Mouse (Mus musculus) midbrain, embryonic 15.5 days (tissue): ENCODE measurements around the gene Gm49368. TPM values are rescaled to one million over a fixed set of nuclear protein-coding genes. Genes with fewer than 3 reads are reported as not detected.

Experiments
- ATAC-seq: fragments of 200-750 bp; cut with Nextera tagmentation; replicated peaks from 2 replicates; pipeline ENCODE4 v1.8.0; 2017; ENCODE audit warnings: moderate TSS enrichment
- H3K27ac ChIP-seq: fragments of 300-500 bp; sonication (generic); 2 replicates; pipeline ENCODE4 v1.5.1; 2015; ENCODE audit warnings: mild to moderate bottlenecking, inconsistent platforms
- H3K27me3 ChIP-seq: fragments of 300-500 bp; sonication (generic); replicated peaks from 2 replicates; pipeline ENCODE4 v1.6.1; 2015; ENCODE audit warnings: inconsistent platforms
- H3K36me3 ChIP-seq: fragments of 300-500 bp; sonication (generic); replicated peaks from 2 replicates; pipeline ENCODE4 v1.6.1; 2015; ENCODE audit warnings: inconsistent platforms
- H3K4me1 ChIP-seq: fragments of 300-500 bp; sonication (generic); 2 replicates; pipeline ENCODE4 v1.6.1; 2015; ENCODE audit warnings: inconsistent platforms
- H3K4me2 ChIP-seq: fragments of 300-500 bp; sonication (generic); 2 replicates; pipeline ENCODE4 v1.6.1; 2015; ENCODE audit warnings: inconsistent platforms, mild to moderate bottlenecking, moderate library complexity
- H3K4me3 ChIP-seq: fragments of 300-500 bp; sonication (generic); 2 replicates; pipeline ENCODE4 v1.5.1; 2015; ENCODE audit warnings: mild to moderate bottlenecking, inconsistent platforms
- H3K9ac ChIP-seq: fragments of 300-500 bp; sonication (generic); 2 replicates; pipeline ENCODE4 v1.6.1; 2015; ENCODE audit warnings: mild to moderate bottlenecking, inconsistent platforms
- H3K9me3 ChIP-seq: fragments of 300-500 bp; sonication (generic); 2 replicates; pipeline ENCODE4 v1.6.1; 2016; ENCODE audit warnings: inconsistent platforms
- WGBS: fragments of 180-500 bp; shearing (Covaris S2); methylation state at CpG from one replicate; pipeline ENCODE4 v1.1.7; 2015; ENCODE audit warnings: mixed read lengths; 5-methylcytosine and 5-hydroxymethylcytosine counted together
- polyA plus RNA-seq: library from polyadenylated mRNA; unstranded; fragments of >200 nt; fragmentation: Nextera tagmentation; extraction: Ambion mirVana; gene quantifications from 2 replicates; pipeline ENCODE4 v1.2.1, GENCODE M21; 2015

The Gm49368 gene
- polyA plus RNA-seq, 1 experiment from 2014 or later = not detected

- no peaks in the 10 kb centered on the region for H3K9me3 ChIP-seq
- no peak overlapping the region for H3K4me3 ChIP-seq
- H3K4me2 ChIP-seq = no peak overlapping the region
- 88% methylated on average over 6 of the region's 6 CpGs for WGBS
- ATAC-seq = no peak
- no peak overlapping the region for H3K27ac ChIP-seq
- H3K9ac ChIP-seq = no peak overlapping the region
- H3K36me3 ChIP-seq = no peaks in the 10 kb centered on the region
- H3K4me1 ChIP-seq = no peaks in the 10 kb centered on the region
- no peaks in the 10 kb centered on the region for H3K27me3 ChIP-seq
These were observed 813 bp downstream of the Gm49368 start for GRCm38 (mm10) chr7:128063211-128063781.

- H3K9ac ChIP-seq = no peak overlapping the region
- no peaks in the 10 kb centered on the region for H3K9me3 ChIP-seq
- no peak overlapping the region for H3K27ac ChIP-seq
- H3K4me2 ChIP-seq = no peak overlapping the region
- 86% methylated on average over 5 of the region's 5 CpGs for WGBS
- H3K36me3 ChIP-seq = no peaks in the 10 kb centered on the region
- H3K27me3 ChIP-seq = no peaks in the 10 kb centered on the region
- ATAC-seq = no peak
- H3K4me1 ChIP-seq = no peaks in the 10 kb centered on the region
- no peak overlapping the region for H3K4me3 ChIP-seq
These were observed 3.1 kb downstream of the Gm49368 start for GRCm38 (mm10) chr7:128065547-128065946.

- no peaks in the 10 kb centered on the region for H3K27me3 ChIP-seq
- no peak overlapping the region for H3K9ac ChIP-seq
- H3K4me1 ChIP-seq = no peaks in the 10 kb centered on the region
- ATAC-seq = no peak
- whole genome bisulfite sequencing = 54% methylated on average over 3 of the region's 3 CpGs
- H3K9me3 ChIP-seq = no peaks in the 10 kb centered on the region
- H3K4me3 ChIP-seq = no peak overlapping the region
- H3K27ac ChIP-seq = no peak overlapping the region
- no peak overlapping the region for H3K4me2 ChIP-seq
- H3K36me3 ChIP-seq = no peaks in the 10 kb centered on the region
These were observed 5.4 kb downstream of the Gm49368 start for GRCm38 (mm10) chr7:128067847-128068246.

GRCm38 (mm10) chr7:128069844-128070243, 7.4 kb downstream of the Gm49368 start:
- no peak overlapping the region for H3K4me3 ChIP-seq
- no peak overlapping the region for H3K4me2 ChIP-seq
- no peaks in the 10 kb centered on the region for H3K4me1 ChIP-seq
- H3K9ac ChIP-seq = no peak overlapping the region
- 86% methylated on average over 2 of the region's 2 CpGs for WGBS
- no peak for ATAC-seq
- no peaks in the 10 kb centered on the region for H3K36me3 ChIP-seq
- no peaks in the 10 kb centered on the region for H3K9me3 ChIP-seq
- H3K27ac ChIP-seq = no peak overlapping the region
- no peaks in the 10 kb centered on the region for H3K27me3 ChIP-seq

GRCm38 (mm10) chr7:128071816-128072215, 9.3 kb downstream of the Gm49368 start:
- no peak for ATAC-seq
- Histone ChIP-seq H3K9me3 (no peaks in the 10 kb centered on the region), H3K27me3 (no peaks in the 10 kb centered on the region), H3K4me1 (no peaks in the 10 kb centered on the region), H3K4me3 (no peak overlapping the region), H3K27ac (no peak overlapping the region), H3K36me3 (no peaks in the 10 kb centered on the region), H3K9ac (no peak overlapping the region), H3K4me2 (no peak overlapping the region)
- WGBS = 88% methylated on average over 4 of the region's 4 CpGs

- no peak overlapping the region for H3K27ac ChIP-seq
- H3K4me1 ChIP-seq = no peaks in the 10 kb centered on the region
- H3K9ac ChIP-seq = no peak overlapping the region
- H3K4me2 ChIP-seq = no peak overlapping the region
- no peak for ATAC-seq
- H3K4me3 ChIP-seq = no peak overlapping the region
- no peaks in the 10 kb centered on the region for H3K9me3 ChIP-seq
- no peaks in the 10 kb centered on the region for H3K27me3 ChIP-seq
- WGBS = 82% methylated on average over 8 of the region's 8 CpGs
- H3K36me3 ChIP-seq = no peaks in the 10 kb centered on the region
These were observed 17.5 kb downstream of the Gm49368 start for GRCm38 (mm10) chr7:128080012-128080411.

- H3K27ac ChIP-seq = no peak overlapping the region
- 86% methylated on average over 7 of the region's 7 CpGs for WGBS
These were observed 26.7 kb downstream of the Gm49368 start for GRCm38 (mm10) chr7:128089141-128089540.

GRCm38 (mm10) chr7:128098135-128098534, 35.7 kb downstream of the Gm49368 start:
- Histone ChIP-seq H3K4me1 (no peaks in the 10 kb centered on the region), H3K9me3 (no peaks in the 10 kb centered on the region), H3K9ac (no peak overlapping the region), H3K27ac (no peak overlapping the region), H3K4me2 (no peak overlapping the region), H3K27me3 (no peaks in the 10 kb centered on the region), H3K36me3 (no peaks in the 10 kb centered on the region), H3K4me3 (no peak overlapping the region)
- 80% methylated on average over 1 of the region's 1 CpGs for WGBS
- no peak for ATAC-seq

More at GRCm38 (mm10) chr7:128089141-128089540, 26.7 kb downstream of the Gm49368 start:
- no peaks in the 10 kb centered on the region for H3K9me3 ChIP-seq
- H3K27me3 ChIP-seq = no peaks in the 10 kb centered on the region
- H3K4me1 ChIP-seq = no peaks in the 10 kb centered on the region
- no peak overlapping the region for H3K9ac ChIP-seq
- no peak overlapping the region for H3K4me3 ChIP-seq
- H3K36me3 ChIP-seq = no peaks in the 10 kb centered on the region
- no peak for ATAC-seq
- H3K4me2 ChIP-seq = no peak overlapping the region

- ATAC-seq = no peak
- WGBS = 83% methylated on average over 2 of the region's 2 CpGs
These were observed 38.4 kb downstream of the Gm49368 start for GRCm38 (mm10) chr7:128100742-128101357.

GRCm38 (mm10) chr7:128105246-128105645, 42.8 kb downstream of the Gm49368 start:
- 71% methylated on average over 4 of the region's 4 CpGs for WGBS
- Histone ChIP-seq H3K9me3 (no peaks in the 10 kb centered on the region), H3K4me1 (no peaks in the 10 kb centered on the region), H3K27me3 (no peaks in the 10 kb centered on the region), H3K4me3 (no peak overlapping the region), H3K36me3 (no peaks in the 10 kb centered on the region), H3K4me2 (no peak overlapping the region), H3K27ac (no peak overlapping the region), H3K9ac (no peak overlapping the region)
- ATAC-seq = no peak

More at GRCm38 (mm10) chr7:128100742-128101357, 38.4 kb downstream of the Gm49368 start:
- H3K4me2 ChIP-seq = no peak overlapping the region
- H3K4me3 ChIP-seq = no peak overlapping the region
- H3K36me3 ChIP-seq = no peaks in the 10 kb centered on the region
- H3K27ac ChIP-seq = no peak overlapping the region
- no peak overlapping the region for H3K9ac ChIP-seq
- H3K27me3 ChIP-seq = no peaks in the 10 kb centered on the region
- H3K9me3 ChIP-seq = no peaks in the 10 kb centered on the region
- no peaks in the 10 kb centered on the region for H3K4me1 ChIP-seq

- 91% methylated on average over 7 of the region's 7 CpGs for WGBS
- Histone ChIP-seq H3K9ac (no peak overlapping the region), H3K4me2 (no peak overlapping the region), H3K27me3 (no peaks in the 10 kb centered on the region), H3K9me3 (no peaks in the 10 kb centered on the region), H3K36me3 (no peaks in the 10 kb centered on the region), H3K4me3 (no peak overlapping the region), H3K4me1 (no peaks in the 10 kb centered on the region), H3K27ac (no peak overlapping the region)
- ATAC-seq = no peak
These were observed 45.0 kb downstream of the Gm49368 start for GRCm38 (mm10) chr7:128107462-128107861.

GRCm38 (mm10) chr7:128110314-128110713, 47.8 kb downstream of the Gm49368 start:
- no peak overlapping the region for H3K4me2 ChIP-seq
- no peak overlapping the region for H3K27ac ChIP-seq
- no peak overlapping the region for H3K9ac ChIP-seq
- WGBS = 75% methylated on average over 2 of the region's 2 CpGs
- H3K36me3 ChIP-seq = no peaks in the 10 kb centered on the region
- no peak overlapping the region for H3K4me3 ChIP-seq
- no peaks in the 10 kb centered on the region for H3K9me3 ChIP-seq
- no peaks in the 10 kb centered on the region for H3K4me1 ChIP-seq
- ATAC-seq = no peak
- no peaks in the 10 kb centered on the region for H3K27me3 ChIP-seq

GRCm38 (mm10) chr7:128112131-128112530, 49.6 kb downstream of the Gm49368 start:
- Histone ChIP-seq H3K27ac (no peak overlapping the region), H3K4me2 (no peak overlapping the region)

More at GRCm38 (mm10) chr7:128112131-128112530, 49.6 kb downstream of the Gm49368 start:
- H3K36me3 ChIP-seq = no peaks in the 10 kb centered on the region
- no peak for ATAC-seq
- no peaks in the 10 kb centered on the region for H3K27me3 ChIP-seq
- no peak overlapping the region for H3K9ac ChIP-seq
- WGBS = 91% methylated on average over 11 of the region's 11 CpGs
- no peaks in the 10 kb centered on the region for H3K4me1 ChIP-seq
- H3K4me3 ChIP-seq = no peak overlapping the region
- no peaks in the 10 kb centered on the region for H3K9me3 ChIP-seq
